In the genomic region with DNA sequence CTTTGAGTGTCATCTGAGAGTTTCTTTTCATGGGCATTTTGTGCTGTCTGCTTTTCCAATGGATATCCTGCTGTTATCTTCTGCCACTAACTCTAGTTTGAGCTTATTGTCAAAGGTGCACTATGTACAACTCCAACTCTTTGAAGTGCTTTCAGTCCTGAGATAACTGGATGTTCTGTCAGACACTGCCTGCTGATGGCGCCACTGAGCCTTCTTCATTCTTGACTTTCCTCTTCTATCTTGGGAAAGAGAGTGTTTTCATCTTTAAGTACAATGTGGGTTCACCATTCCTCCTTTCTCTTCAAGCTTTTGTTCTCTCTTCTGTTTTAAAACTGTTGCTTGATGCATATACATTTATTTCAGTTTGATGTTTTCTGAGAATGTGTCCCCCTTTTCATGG, we compare ENCODE assay signal across 13 mouse cellular contexts. TPM values are rescaled to one million over a fixed set of nuclear protein-coding genes. Genes with fewer than 3 reads are reported as not detected.
A peak's percentile ranks its signal among the peaks of the same experiment; 100 is the strongest.
DNase-seq lines count a peak whose midpoint lies in the region; TF ChIP-seq lines count a peak whose summit lies in the region.
"Had no signal": no experiment of that assay in that cellular context is flagged by ENCODE, and none has a peak within 500 bp of the region (broad histone marks: within the 10 kb centered on the region; RNA-seq: fewer than 3 reads in every experiment).

No protein-coding gene starts in this region.

- H3K27me3 ChIP-seq in liver, adult 2 months (ENCODE audit: control insufficient read depth, insufficient read depth, low read length): no peaks in the 10 kb centered on the region
- H3K27me3 ChIP-seq: limb, embryonic 15.5 days; neural tube, embryonic 15.5 days had no signal

- 91% methylated on average over 1 of the region's 1 CpGs for WGBS in liver, adult 2 months

- no peak for TF ChIP-seq POLR2A in liver, adult 2 months (IDR thresholded peaks at IDR 0.05; ENCODE audit: extremely low read depth, insufficient read depth, low read length)

- H3K9ac ChIP-seq in liver, adult 2 months (ENCODE audit: low read depth, low read length): no peak overlapping the region
- H3K9ac ChIP-seq: limb, embryonic 15.5 days; neural tube, embryonic 15.5 days had no signal

- DNase-seq in adrenal gland, postnatal 14 days: peak; percentile 25
- DNase-seq in adrenal gland, adult 18-20 months (ENCODE audit: low spot score in 2 of 2): no peak
- DNase-seq in liver, adult 2 months (ENCODE audit: extremely low read depth, low read depth, low spot score): peak; percentile 8
- DNase-seq in liver: no peak
- peak; percentile 66 for DNase-seq in thymus, postnatal 4 days
- no peak for DNase-seq in thymus, postnatal 10 days (ENCODE audit: low spot score in 2 of 2)
- DNase-seq in yolk sac, embryonic 10.5 days (ENCODE audit: low spot score): no peak
- no peak for DNase-seq in left cerebral cortex, postnatal 10 days (ENCODE audit: extremely low spot score in 1 of 2, low spot score in 2 of 2)
- DNase-seq: cerebellum, adult 18-20 months; heart, postnatal 4 days; retina, postnatal 1 day had no signal

- H3K4me3 ChIP-seq in liver, adult 2 months (ENCODE audit: insufficient read depth, low read depth, low read length): no peak overlapping the region
- H3K4me3 ChIP-seq: limb, embryonic 15.5 days; neural tube, embryonic 15.5 days had no signal

- intact Hi-C loops in left cerebral cortex, postnatal 10 days (cut with DNase I): no loop called here

- no peak overlapping the region for H3K27ac ChIP-seq in liver, adult 2 months (replicated peaks; ENCODE audit: insufficient read depth, low read depth, low read length)
- H3K27ac ChIP-seq: limb, embryonic 15.5 days; neural tube, embryonic 15.5 days had no signal

- no peaks in the 10 kb centered on the region for H3K79me2 ChIP-seq in liver, adult 2 months (ENCODE audit: control insufficient read depth, insufficient read depth, low read length)

- no peaks in the 10 kb centered on the region for H3K4me1 ChIP-seq in liver, adult 2 months (ENCODE audit: control insufficient read depth, insufficient read depth, low read length)

- no peaks in the 10 kb centered on the region for H3K36me3 ChIP-seq in liver, adult 2 months (ENCODE audit: control insufficient read depth, insufficient read depth, low read length)

- TF ChIP-seq CTCF in liver, adult 2 months (IDR thresholded peaks at IDR 0.05; ENCODE audit: low read depth, low read length): peak; percentile 23; the same call in 1 of the 2 replicates

RNA-seq across cellular contexts. Expression of a gene that starts 42.1 kb away (rescaled TPM):
- total RNA-seq in adrenal gland, postnatal 14 days (2021): 49.5 and 56.7 TPM in 2 replicates
- 10 to 100 TPM; 59.0 to 93.2 TPM for total RNA-seq in adrenal gland, adult 18-20 months (2021)
- 12.2 and 13.0 TPM in 2 replicates for total RNA-seq in liver, adult 2 months (2014; rRNA removed)
- polyA plus RNA-seq in liver, adult 2 months (2012; rRNA removed): 12.5 and 13.5 TPM in 2 replicates
- total RNA-seq in left cerebral cortex, postnatal 10 days (2021): 10 to 100 TPM; 31.5 to 33.8 TPM

Comparison
In these comparisons a context has a peak if more than half of its experiments do, and no peak if none do; other contexts are left out.
1. DNase-seq: peak in adrenal gland, postnatal 14 days (single experiment), liver, adult 2 months (single experiment) and thymus, postnatal 4 days (single experiment); none in adrenal gland, adult 18-20 months (0 of 2), liver (single experiment), thymus, postnatal 10 days (0 of 2), yolk sac, embryonic 10.5 days (single experiment) and left cerebral cortex, postnatal 10 days (0 of 2).